Mouse (Mus musculus) testis, adult 2 months (tissue): ENCODE measurements at regions not wholly inside any gene's neighbourhood (a gene's known extent, or its start where the extent isn't known, plus 50 kb on each side); places are given as distances from the start of the nearest gene placed in this dataset.

Experiments
- CTCF ChIP-seq: fragments of 200-500 bp; IDR thresholded peaks from 2 replicates; pipeline ENCODE4 v1.5.1; 2012; ENCODE audit warnings: low read depth, mild to moderate bottlenecking, inconsistent platforms, low read length, moderate library complexity; ENCODE audit not compliant: control insufficient read depth, insufficient read depth, insufficient replicate concordance
- POLR2A ChIP-seq: fragments of 200-500 bp; IDR thresholded peaks from 2 replicates; pipeline ENCODE4 v1.6.1; 2012; ENCODE audit warnings: low read depth, mild to moderate bottlenecking, inconsistent platforms, low read length, moderate library complexity; ENCODE audit not compliant: control insufficient read depth

DNA sequence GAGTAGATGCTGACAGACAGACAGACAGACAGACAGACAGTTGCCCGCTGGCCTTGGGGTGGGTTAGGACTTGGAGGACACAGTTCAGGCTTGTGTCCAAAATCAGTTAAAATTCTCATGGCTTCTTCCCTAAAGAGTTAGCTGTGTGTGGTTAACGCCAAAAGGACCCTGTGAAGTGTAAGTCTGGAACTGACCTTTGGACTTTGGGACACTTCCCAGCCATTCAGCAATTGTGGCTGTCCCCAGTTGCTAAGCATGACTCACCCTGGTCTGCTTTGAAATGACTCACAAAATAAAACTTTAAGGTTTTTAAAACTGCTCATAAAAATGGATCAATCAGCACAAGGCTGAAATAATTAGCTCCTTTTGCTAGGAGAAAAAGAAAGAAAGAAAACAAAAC lies 220.5 kb upstream of the Vstm2b start:
- TF ChIP-seq POLR2A (no peak), CTCF (no peak)
